Mouse (Mus musculus) liver, embryonic 11.5 days (tissue): Measurements from ENCODE around the gene Lmo2. TPM values are rescaled to one million over a fixed set of nuclear protein-coding genes. Genes with fewer than 3 reads are reported as not detected.

Experiments used
- ATAC-seq: fragments of 200-750 bp; cut with Nextera tagmentation; replicated peaks from 2 replicates; pipeline ENCODE4 v1.8.0; 2017; ENCODE audit warnings: moderate number of reproducible peaks, mild to moderate bottlenecking, moderate TSS enrichment, moderate library complexity; ENCODE audit not compliant: low FRiP score
- DNase-seq: peaks from one replicate; pipeline ENCODE4 v3.0.0-alpha.2; 2017; ENCODE audit warnings: low spot score
- H3K27ac ChIP-seq: fragments of 300-500 bp; sonication (generic); 2 replicates; pipeline ENCODE4 v1.5.1; 2014; ENCODE audit warnings: mild to moderate bottlenecking, low read depth, low read length, control low read depth
- H3K27me3 ChIP-seq: fragments of 300-500 bp; sonication (generic); replicated peaks from 2 replicates; pipeline ENCODE4 v1.6.1; 2014; ENCODE audit warnings: low read length, mixed read lengths; ENCODE audit not compliant: control insufficient read depth, insufficient read depth
- H3K36me3 ChIP-seq: fragments of 300-500 bp; sonication (generic); 2 replicates; pipeline ENCODE4 v1.6.1; 2014; ENCODE audit warnings: mild to moderate bottlenecking, low read length, moderate library complexity, mixed read lengths; ENCODE audit not compliant: control insufficient read depth, insufficient read depth
- H3K4me1 ChIP-seq: fragments of 300-500 bp; sonication (generic); replicated peaks from 2 replicates; pipeline ENCODE4 v1.6.1; 2014; ENCODE audit warnings: low read length, mixed read lengths; ENCODE audit not compliant: control insufficient read depth, insufficient read depth
- H3K4me2 ChIP-seq: fragments of 300-500 bp; sonication (generic); 2 replicates; pipeline ENCODE4 v1.6.1; 2014; ENCODE audit warnings: mild to moderate bottlenecking, control low read depth, moderate library complexity
- H3K4me3 ChIP-seq: fragments of 300-500 bp; sonication (generic); 2 replicates; pipeline ENCODE4 v1.5.1; 2014; ENCODE audit warnings: low read depth, low read length, control low read depth
- H3K9ac ChIP-seq: fragments of 300-500 bp; sonication (generic); 2 replicates; pipeline ENCODE4 v1.6.1; 2014; ENCODE audit warnings: low read depth, low read length, control low read depth
- H3K9me3 ChIP-seq: fragments of 300-500 bp; sonication (generic); 2 replicates; pipeline ENCODE4 v1.6.1; 2016; ENCODE audit warnings: low read length, inconsistent platforms, mixed read lengths; ENCODE audit not compliant: control insufficient read depth
- WGBS: fragments of 180-500 bp; shearing (Covaris S2); extraction: QIAGEN DNeasy Blood & Tissue Kit; methylation state at CpG from one replicate; pipeline ENCODE4 v1.1.7; 2014; 5-methylcytosine and 5-hydroxymethylcytosine counted together
- polyA plus RNA-seq: library from polyadenylated mRNA; unstranded; fragments of >200 nt; fragmentation: Nextera tagmentation; extraction: Ambion mirVana; gene quantifications from 2 replicates; pipeline ENCODE4 v1.2.1, GENCODE M21; 2014

The Lmo2 gene
- polyA plus RNA-seq, 1 experiment from 2014 or later, result 191 TPM

GRCm38 (mm10) chr2:103947982-103948655, 9.7 kb upstream of the Lmo2 start:
- no peak overlapping the region for H3K27ac ChIP-seq
- H3K9me3 ChIP-seq, result no peaks in the 10 kb centered on the region
- WGBS, result 67% methylated on average over 8 of the region's 8 CpGs
- H3K9ac ChIP-seq, result 0 out of 2 replicates have a peak overlapping the region, but pooled peaks have one; percentile 14
- H3K36me3 ChIP-seq, result no peaks in the 10 kb centered on the region
- peaks cover 13% of the 10 kb centered on the region for H3K4me1 ChIP-seq
- DNase-seq (no peak), ATAC-seq (no peak)
- no peak overlapping the region for H3K4me2 ChIP-seq
- H3K27me3 ChIP-seq, result no peaks in the 10 kb centered on the region; the same call in none of the 2 replicates
- H3K4me3 ChIP-seq, result no peak overlapping the region

- Histone ChIP-seq H3K36me3 (no peaks in the 10 kb centered on the region), H3K9ac (no peak overlapping the region), H3K9me3 (no peaks in the 10 kb centered on the region), H3K27me3 (no peaks in the 10 kb centered on the region; the same call in 1 of the 2 replicates), H3K4me2 (no peak overlapping the region), H3K27ac (no peak overlapping the region), H3K4me1 (peaks cover 16% of the 10 kb centered on the region), H3K4me3 (no peak overlapping the region)
- no peak for ATAC-seq
- no peak for DNase-seq
- 90% methylated on average over 6 of the region's 6 CpGs for WGBS
Observed at GRCm38 (mm10) chr2:103953050-103953835, 4.5 kb upstream of the Lmo2 start.

- H3K27me3 ChIP-seq, result no peaks in the 10 kb centered on the region; the same call in 1 of the 2 replicates
- peak overlapping the region; percentile 86 for H3K27ac ChIP-seq
- WGBS, result 51% methylated on average over 3 of the region's 3 CpGs
- H3K4me2 ChIP-seq, result no peak overlapping the region; the same call in 1 of the 2 replicates
- DNase-seq, result no peak
- no peak overlapping the region for H3K4me3 ChIP-seq
- no peaks in the 10 kb centered on the region for H3K9me3 ChIP-seq
- no peaks in the 10 kb centered on the region for H3K36me3 ChIP-seq
- peak overlapping the region; percentile 47 for H3K9ac ChIP-seq
- H3K4me1 ChIP-seq, result peaks cover 16% of the 10 kb centered on the region
- no peak for ATAC-seq
Observed at GRCm38 (mm10) chr2:103955714-103956113, 2.1 kb upstream of the Lmo2 start.

- no peaks in the 10 kb centered on the region for H3K9me3 ChIP-seq
- H3K27me3 ChIP-seq, result no peaks in the 10 kb centered on the region
- peak overlapping the region; percentile 57 for H3K4me3 ChIP-seq
- DNase-seq (peak; percentile 53), ATAC-seq (peak; percentile 86)
- whole genome bisulfite sequencing, result 42% methylated on average over 6 of the region's 6 CpGs
- H3K36me3 ChIP-seq, result no peaks in the 10 kb centered on the region
- H3K4me2 ChIP-seq, result peak overlapping the region; percentile 70
- H3K9ac ChIP-seq, result peak overlapping the region; percentile 79
- H3K4me1 ChIP-seq, result peaks cover 24% of the 10 kb centered on the region
- peak overlapping the region; percentile 86 for H3K27ac ChIP-seq
Observed at GRCm38 (mm10) chr2:103956867-103957266, 919 bp upstream of the Lmo2 start.

- H3K9me3 ChIP-seq, result no peaks in the 10 kb centered on the region
- H3K4me1 ChIP-seq, result peaks cover 28% of the 10 kb centered on the region
- peak overlapping the region; percentile 79 for H3K9ac ChIP-seq
- peak overlapping the region; percentile 57 for H3K4me3 ChIP-seq
- no peaks in the 10 kb centered on the region for H3K27me3 ChIP-seq
- ATAC-seq (no peak), DNase-seq (no peak)
- 42% methylated on average over 3 of the region's 3 CpGs for WGBS
- no peaks in the 10 kb centered on the region; the same call in 1 of the 2 replicates for H3K36me3 ChIP-seq
- H3K27ac ChIP-seq, result peak overlapping the region; percentile 86
- peak overlapping the region; percentile 70 for H3K4me2 ChIP-seq
Observed at GRCm38 (mm10) chr2:103958634-103959033, 848 bp downstream of the Lmo2 start.

- ATAC-seq, result no peak
- Histone ChIP-seq H3K4me3 (peak overlapping the region; percentile 57), H3K27me3 (no peaks in the 10 kb centered on the region), H3K9ac (peak overlapping the region; percentile 79), H3K4me2 (peak overlapping the region; percentile 70), H3K27ac (peak overlapping the region; percentile 86), H3K4me1 (peaks cover 28% of the 10 kb centered on the region), H3K36me3 (no peaks in the 10 kb centered on the region; the same call in 1 of the 2 replicates), H3K9me3 (no peaks in the 10 kb centered on the region)
- no peak for DNase-seq
- 58% methylated on average over 5 of the region's 5 CpGs for WGBS
Observed at GRCm38 (mm10) chr2:103959066-103959465, 1.3 kb downstream of the Lmo2 start.

- Histone ChIP-seq H3K4me2 (peak overlapping the region; percentile 70), H3K27me3 (no peaks in the 10 kb centered on the region), H3K4me3 (peak overlapping the region; percentile 57), H3K4me1 (peaks cover 31% of the 10 kb centered on the region), H3K9ac (peak overlapping the region; percentile 79), H3K9me3 (no peaks in the 10 kb centered on the region), H3K27ac (peak overlapping the region; percentile 86), H3K36me3 (no peaks in the 10 kb centered on the region; the same call in 1 of the 2 replicates)
- 77% methylated on average over 6 of the region's 6 CpGs for WGBS
- peak; percentile 46; the same call in 1 of the 2 replicates for ATAC-seq
- DNase-seq, result no peak
Observed at GRCm38 (mm10) chr2:103959574-103959973, 1.8 kb downstream of the Lmo2 start.

- 48% methylated on average over 4 of the region's 4 CpGs for WGBS
- ATAC-seq (no peak), DNase-seq (no peak)
- H3K9me3 ChIP-seq, result no peaks in the 10 kb centered on the region
- peak overlapping the region; percentile 56; the same call in 1 of the 2 replicates for H3K27ac ChIP-seq
- peak overlapping the region; percentile 16; the same call in 1 of the 2 replicates for H3K4me3 ChIP-seq
- H3K4me2 ChIP-seq, result peak overlapping the region; percentile 70
- H3K9ac ChIP-seq, result 0 out of 2 replicates have a peak overlapping the region, but pooled peaks have one; percentile 10
- H3K27me3 ChIP-seq, result no peaks in the 10 kb centered on the region
- H3K4me1 ChIP-seq, result peaks cover 32% of the 10 kb centered on the region
- H3K36me3 ChIP-seq, result peaks cover 3% of the 10 kb centered on the region; the same call in 1 of the 2 replicates
Observed at GRCm38 (mm10) chr2:103962349-103962748, 4.6 kb downstream of the Lmo2 start.
